Mouse (Mus musculus) left cerebral cortex, adult 2 months (tissue): ENCODE measurements around the gene Vwa3b. TPM values are rescaled to one million over a fixed set of nuclear protein-coding genes. Genes with fewer than 3 reads are reported as not detected.
A peak's percentile ranks its signal among the peaks of the same experiment; 100 is the strongest.

ENCODE experiments used
- DNase-seq, 2 experiments: peaks; one replicate each; pipeline ENCODE4 v3.0.0; 2021 to 2022; ENCODE audit warnings: low spot score in 2 of 2, mixed read lengths in 1 of 2; ENCODE audit errors: extremely low spot score in 1 of 2
- H3K27ac ChIP-seq: fragments of 200-600 bp; 2 replicates; pipeline ENCODE4 v1.8.1; 2022
- H3K4me3 ChIP-seq: fragments of 200-600 bp; 2 replicates; pipeline ENCODE4 v1.8.1; 2022
- CTCF ChIP-seq: fragments of 200-600 bp; IDR thresholded peaks from 2 replicates; pipeline ENCODE4 v1.8.1; 2022; ENCODE audit warnings: antibody characterized with exemption, mild to moderate bottlenecking, moderate library complexity
- intact Hi-C: fragments of 180-260 bp; cut with DNase I; formaldehyde crosslinking; loops from one replicate; pipeline ENCODE4 v1.15.1; 2025
- total RNA-seq, 2 experiments: library from RNA; stranded (reverse); gene quantifications; 2 replicates each; pipeline ENCODE4 v1.2.3; 2021

Vwa3b gene
- total RNA-seq, 2 experiments from 2014 or later, result 0.59 to 1.1 TPM

GRCm38 (mm10) chr1:37115847-37116246, 89.5 kb downstream of the Vwa3b start:
- no peak overlapping the region for H3K4me3 ChIP-seq
- no peak for DNase-seq
- H3K27ac ChIP-seq, result no peak overlapping the region
- intact Hi-C loops, result no loop called here
- TF ChIP-seq CTCF, result no peak

GRCm38 (mm10) chr1:37116574-37116973, 90.2 kb downstream of the Vwa3b start:
- TF ChIP-seq CTCF, result no peak
- no peak for DNase-seq
- Histone ChIP-seq H3K27ac (no peak overlapping the region), H3K4me3 (no peak overlapping the region)
- intact Hi-C loops, result no loop called here

GRCm38 (mm10) chr1:37117964-37118363, 91.6 kb downstream of the Vwa3b start:
- no peak for TF ChIP-seq CTCF
- DNase-seq, result peak; percentile 13 to 37
- no peak overlapping the region for H3K27ac ChIP-seq
- no peak overlapping the region for H3K4me3 ChIP-seq
- intact Hi-C loops, result no loop called here

- H3K27ac ChIP-seq, result no peak overlapping the region
- no peak overlapping the region for H3K4me3 ChIP-seq
- TF ChIP-seq CTCF, result no peak
- intact Hi-C loops, result no loop called here
- no peak for DNase-seq
Observed at GRCm38 (mm10) chr1:37122306-37122705, 95.9 kb downstream of the Vwa3b start.

- H3K4me3 ChIP-seq, result no peak overlapping the region
- no peak overlapping the region for H3K27ac ChIP-seq
- TF ChIP-seq CTCF, result no peak
- DNase-seq, result no peak
- intact Hi-C loops, result no loop called here
Observed at GRCm38 (mm10) chr1:37122798-37123197, 96.4 kb downstream of the Vwa3b start.

- no peak for DNase-seq
- no peak overlapping the region for H3K4me3 ChIP-seq
- no peak for TF ChIP-seq CTCF
- intact Hi-C loops, result no loop called here
- H3K27ac ChIP-seq, result no peak overlapping the region
Observed at GRCm38 (mm10) chr1:37124696-37125349, 98.4 kb downstream of the Vwa3b start.

- no peak overlapping the region for H3K4me3 ChIP-seq
- no peak for DNase-seq
Observed at GRCm38 (mm10) chr1:37130012-37130570, 103.7 kb downstream of the Vwa3b start.

GRCm38 (mm10) chr1:37131146-37131545, 104.8 kb downstream of the Vwa3b start:
- no peak for DNase-seq
- Histone ChIP-seq H3K27ac (no peak overlapping the region), H3K4me3 (no peak overlapping the region)
- TF ChIP-seq CTCF, result no peak
- intact Hi-C loops, result no loop called here

More at GRCm38 (mm10) chr1:37130012-37130570, 103.7 kb downstream of the Vwa3b start:
- TF ChIP-seq CTCF, result no peak
- H3K27ac ChIP-seq, result no peak overlapping the region
- intact Hi-C loops, result no loop called here

- TF ChIP-seq CTCF, result no peak
- intact Hi-C loops, result no loop called here
- Histone ChIP-seq H3K4me3 (no peak overlapping the region), H3K27ac (no peak overlapping the region)
- DNase-seq, result no peak
Observed at GRCm38 (mm10) chr1:37132433-37132832, 106.0 kb downstream of the Vwa3b start.

GRCm38 (mm10) chr1:37145966-37146365, 119.6 kb downstream of the Vwa3b start:
- no peak for TF ChIP-seq CTCF
- intact Hi-C loops, result no loop called here
- H3K4me3 ChIP-seq, result no peak overlapping the region

GRCm38 (mm10) chr1:37149866-37150265, 123.5 kb downstream of the Vwa3b start:
- no peak overlapping the region for H3K4me3 ChIP-seq
- peak in 1 of 2 experiments; percentile 12 for DNase-seq
- peak overlapping the region; percentile 40; the same call in 1 of the 2 replicates for H3K27ac ChIP-seq
- intact Hi-C loops, result no loop called here
- TF ChIP-seq CTCF, result no peak

More at GRCm38 (mm10) chr1:37145966-37146365, 119.6 kb downstream of the Vwa3b start:
- H3K27ac ChIP-seq, result no peak overlapping the region
- DNase-seq, result no peak

GRCm38 (mm10) chr1:37151896-37152295, 125.5 kb downstream of the Vwa3b start:
- intact Hi-C loops, result no loop called here
- DNase-seq, result no peak
- Histone ChIP-seq H3K4me3 (no peak overlapping the region), H3K27ac (no peak overlapping the region)
- no peak; the same call in 1 of the 2 replicates for TF ChIP-seq CTCF

GRCm38 (mm10) chr1:37166066-37166465, 139.7 kb downstream of the Vwa3b start:
- H3K27ac ChIP-seq, result no peak overlapping the region
- no peak for DNase-seq
- no peak overlapping the region for H3K4me3 ChIP-seq
- TF ChIP-seq CTCF, result no peak
- intact Hi-C loops, result no loop called here
